In genomic region chr7:118274169-118274568, GRCm38 (mm10) we compare ENCODE assay signal across 24 mouse cellular contexts.
"Had no signal": no experiment of that assay in that cellular context is flagged by ENCODE, and none has a peak within 500 bp of the region (broad histone marks: within the 10 kb centered on the region; RNA-seq: fewer than 3 reads in every experiment).

No protein-coding gene starts in this region.

- DNase-seq: kidney, adult 11 months; kidney, adult 8-10 months; kidney, postnatal 25 days; layer of hippocampus, adult 9-11 months; liver; lung, adult 18-20 months; lung, postnatal 10 days; lung, postnatal 36 days; right cerebral cortex, adult 18-20 months; right cerebral cortex, postnatal 14 days; right cerebral cortex, postnatal 4 days had no signal

- H3K4me1 ChIP-seq: liver, embryonic 15.5 days; lung, embryonic 15.5 days; midbrain, embryonic 15.5 days; neural tube, embryonic 12.5 days had no signal

- H3K9me3 ChIP-seq: limb, embryonic 10.5 days; limb, embryonic 13.5 days; liver, embryonic 12.5 days; liver, embryonic 15.5 days; lung, embryonic 15.5 days; megakaryocyte, embryonic 14.5 days; midbrain, embryonic 15.5 days; neural tube, embryonic 12.5 days; neural tube, embryonic 15.5 days had no signal

- H3K27ac ChIP-seq: kidney, postnatal 0 days; layer of hippocampus, adult 2 months; limb, embryonic 10.5 days; limb, embryonic 13.5 days; liver, embryonic 12.5 days; liver, embryonic 15.5 days; lung, embryonic 15.5 days; midbrain, embryonic 15.5 days; neural tube, embryonic 12.5 days; neural tube, embryonic 15.5 days; stomach, postnatal 0 days had no signal

- H3K4me3 ChIP-seq: layer of hippocampus, adult 2 months; limb, embryonic 10.5 days; limb, embryonic 13.5 days; liver, embryonic 12.5 days; liver, embryonic 15.5 days; lung, embryonic 15.5 days; megakaryocyte, embryonic 14.5 days; midbrain, embryonic 15.5 days; neural tube, embryonic 12.5 days; neural tube, embryonic 15.5 days had no signal

- H3K9ac ChIP-seq: limb, embryonic 13.5 days; liver, embryonic 12.5 days; liver, embryonic 15.5 days; lung, embryonic 15.5 days; midbrain, embryonic 15.5 days; neural tube, embryonic 12.5 days; neural tube, embryonic 15.5 days had no signal

- H3K27me3 ChIP-seq: limb, embryonic 13.5 days; liver, embryonic 12.5 days; liver, embryonic 15.5 days; lung, embryonic 15.5 days; megakaryocyte, embryonic 14.5 days; midbrain, embryonic 15.5 days; neural tube, embryonic 12.5 days; neural tube, embryonic 15.5 days had no signal

- H3K4me2 ChIP-seq: limb, embryonic 13.5 days; liver, embryonic 12.5 days; liver, embryonic 15.5 days; lung, embryonic 15.5 days; midbrain, embryonic 11.5 days; midbrain, embryonic 15.5 days; neural tube, embryonic 12.5 days; neural tube, embryonic 15.5 days had no signal

- H3K36me3 ChIP-seq: limb, embryonic 10.5 days; limb, embryonic 13.5 days; liver, embryonic 12.5 days; liver, embryonic 15.5 days; lung, embryonic 15.5 days; midbrain, embryonic 15.5 days; neural tube, embryonic 12.5 days; neural tube, embryonic 15.5 days had no signal

- ATAC-seq: liver, embryonic 12.5 days; midbrain, embryonic 15.5 days had no signal
